Mouse (Mus musculus): ENCODE measurements at regions not wholly inside any gene's neighbourhood (a gene's known extent, or its start where the extent isn't known, plus 50 kb on each side); places are given as distances from the start of the nearest gene placed in this dataset.

DNA sequence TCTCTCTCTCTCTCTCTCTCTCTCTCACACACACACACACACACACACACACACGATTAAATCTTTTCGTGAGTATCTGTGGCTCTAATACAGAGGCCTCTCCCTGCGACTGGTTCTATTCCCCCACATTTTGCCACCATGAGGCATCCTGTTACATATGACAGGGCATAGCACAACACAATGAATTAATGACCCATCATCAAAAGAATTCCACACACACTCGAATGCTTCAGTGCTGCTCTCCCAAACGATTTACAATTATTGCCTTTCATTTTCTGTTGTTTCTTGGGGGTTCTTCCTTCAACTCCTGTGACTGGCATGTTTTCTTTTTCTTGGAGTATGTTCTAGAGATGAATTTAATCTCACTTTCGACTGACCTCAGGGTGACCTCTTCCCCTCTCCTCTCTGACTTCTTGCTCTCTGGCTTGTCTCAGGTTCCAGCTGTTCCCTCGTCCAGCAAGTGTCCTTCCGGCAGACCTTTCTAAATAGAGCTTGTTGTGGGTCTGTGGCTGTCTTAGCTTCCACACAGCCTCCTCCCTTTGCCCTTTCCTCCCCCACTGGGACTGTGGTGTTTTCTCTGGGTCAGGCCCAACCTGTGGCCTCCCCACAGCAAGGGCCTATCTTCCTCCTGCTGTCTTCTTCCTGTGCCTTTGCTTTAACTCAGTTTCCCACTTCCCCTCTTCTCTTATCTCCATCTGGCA, 124.1 kb upstream of the Ccdc122 start:
- Histone ChIP-seq H3K4me3 (ENCODE audit: insufficient read depth in 1 of 2, low read depth in 2 of 2, low read length in 2 of 2) (no peak overlapping the region), H3K36me3 (replicated peaks; ENCODE audit: control insufficient read depth, insufficient read depth, low read depth) (no peaks in the 10 kb centered on the region), H3K27me3 (ENCODE audit: control insufficient read depth, insufficient read depth, low read length) (no peaks in the 10 kb centered on the region), H3K9me3 (ENCODE audit: control insufficient read depth, low read length) (no peaks in the 10 kb centered on the region), H3K9ac (replicated peaks) (no peak overlapping the region), H3K4me2 (ENCODE audit: low read depth) (no peak overlapping the region), H3K4me1 (replicated peaks; ENCODE audit: control insufficient read depth in 2 of 2, insufficient read depth in 2 of 2, low read length in 1 of 2) (peaks cover 0 to 11% of the 10 kb centered on the region in 2 experiments; a peak in 2 of 4 replicates), H3K27ac (no peak overlapping the region)
- ATAC-seq (ENCODE audit: insufficient read depth) (no peak), DNase-seq (ENCODE audit: low read depth in 3 of 3, low spot score in 3 of 3) (no peak)
- no peak for TF ChIP-seq CTCF (IDR thresholded peaks at IDR 0.05; ENCODE audit: low read depth)
- TF ChIP-seq EP300 (IDR thresholded peaks at IDR 0.05; ENCODE audit: low read depth): no peak
- 17% methylated on average over 8 of the region's 8 CpGs for WGBS (ENCODE audit: insufficient replicate concordance)

DNA sequence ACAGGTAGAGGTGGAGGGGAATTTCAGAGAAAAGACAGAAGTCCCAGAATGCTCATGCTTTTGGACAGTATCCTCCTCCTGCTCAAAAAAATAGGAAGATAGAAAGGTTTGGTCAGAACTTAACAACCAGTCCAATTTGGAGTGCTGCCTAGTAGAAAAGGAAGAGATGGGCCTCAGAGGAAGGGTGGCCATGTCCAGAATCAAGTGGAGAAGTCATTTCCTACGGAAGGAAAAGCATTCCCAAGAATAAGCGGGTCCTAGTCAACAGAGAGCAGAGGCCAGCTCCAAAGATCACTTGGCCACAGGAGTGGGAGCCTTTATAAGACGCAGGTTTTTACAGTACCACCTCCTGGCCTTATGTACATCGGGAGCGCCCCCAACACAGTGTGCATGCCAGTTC, 125.3 kb upstream of the Ccdc122 start:
- H3K27ac ChIP-seq: no peak overlapping the region
- H3K9ac ChIP-seq (replicated peaks): no peak overlapping the region
- no peaks in the 10 kb centered on the region for H3K36me3 ChIP-seq (replicated peaks; ENCODE audit: control insufficient read depth, insufficient read depth, low read depth)
- ATAC-seq (ENCODE audit: insufficient read depth): no peak
- H3K4me3 ChIP-seq (ENCODE audit: insufficient read depth in 1 of 2, low read depth in 2 of 2, low read length in 2 of 2): no peak overlapping the region
- no peak overlapping the region for H3K4me2 ChIP-seq (ENCODE audit: low read depth)
- 71% methylated on average over 5 of the region's 5 CpGs for WGBS (ENCODE audit: insufficient replicate concordance)
- peaks cover 0 to 11% of the 10 kb centered on the region in 2 experiments; a peak in 2 of 4 replicates for H3K4me1 ChIP-seq (replicated peaks; ENCODE audit: control insufficient read depth in 2 of 2, insufficient read depth in 2 of 2, low read length in 1 of 2)
- H3K9me3 ChIP-seq (ENCODE audit: control insufficient read depth, low read length): no peaks in the 10 kb centered on the region
- H3K27me3 ChIP-seq (ENCODE audit: control insufficient read depth, insufficient read depth, low read length): no peaks in the 10 kb centered on the region
- TF ChIP-seq CTCF (IDR thresholded peaks at IDR 0.05; ENCODE audit: low read depth) (no peak), EP300 (IDR thresholded peaks at IDR 0.05; ENCODE audit: low read depth) (no peak)
- DNase-seq (ENCODE audit: low read depth in 3 of 3, low spot score in 3 of 3): no peak

DNA sequence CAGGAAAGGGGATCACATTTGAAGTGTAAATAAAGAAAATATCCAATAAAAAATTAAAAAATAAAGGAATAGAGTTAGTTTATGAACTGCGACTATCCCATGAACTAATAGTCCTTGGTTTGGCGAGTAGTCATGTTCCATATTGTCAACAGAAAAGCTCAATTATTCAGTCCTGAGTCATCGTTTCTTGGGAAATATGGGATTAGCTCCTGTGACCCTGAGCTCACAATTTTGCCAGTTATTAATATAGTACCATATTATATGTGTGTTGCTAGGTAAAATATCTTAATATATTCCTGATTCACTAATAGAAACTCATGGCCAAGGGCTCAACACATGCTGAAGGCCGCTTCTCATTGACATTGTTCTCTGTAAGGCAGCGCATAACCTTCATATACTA, 126.4 kb upstream of the Ccdc122 start:
- Histone ChIP-seq H3K27me3 (ENCODE audit: control insufficient read depth, insufficient read depth, low read length) (no peaks in the 10 kb centered on the region), H3K9me3 (ENCODE audit: control insufficient read depth, low read length) (no peaks in the 10 kb centered on the region), H3K9ac (replicated peaks) (no peak overlapping the region), H3K4me3 (ENCODE audit: insufficient read depth in 1 of 2, low read depth in 2 of 2, low read length in 2 of 2) (no peak overlapping the region), H3K36me3 (replicated peaks; ENCODE audit: control insufficient read depth, insufficient read depth, low read depth) (no peaks in the 10 kb centered on the region), H3K4me1 (replicated peaks; ENCODE audit: control insufficient read depth in 2 of 2, insufficient read depth in 2 of 2, low read length in 1 of 2) (peaks cover 0 to 11% of the 10 kb centered on the region in 2 experiments; a peak in 2 of 4 replicates), H3K27ac (no peak overlapping the region), H3K4me2 (ENCODE audit: low read depth) (no peak overlapping the region)
- TF ChIP-seq EP300 (IDR thresholded peaks at IDR 0.05; ENCODE audit: low read depth) (no peak), CTCF (IDR thresholded peaks at IDR 0.05; ENCODE audit: low read depth) (no peak)
- DNase-seq (ENCODE audit: low read depth in 3 of 3, low spot score in 3 of 3) (no peak), ATAC-seq (ENCODE audit: insufficient read depth) (no peak)
- 74% methylated on average over 5 of the region's 5 CpGs for WGBS (ENCODE audit: insufficient replicate concordance)

- TF ChIP-seq CTCF (IDR thresholded peaks at IDR 0.05; ENCODE audit: low read depth) (no peak), EP300 (IDR thresholded peaks at IDR 0.05; ENCODE audit: low read depth) (no peak)
- H3K9ac ChIP-seq (replicated peaks): no peak overlapping the region
- H3K27me3 ChIP-seq (ENCODE audit: control insufficient read depth, insufficient read depth, low read length): no peaks in the 10 kb centered on the region
- no peaks in the 10 kb centered on the region for H3K9me3 ChIP-seq (ENCODE audit: control insufficient read depth, low read length)
- H3K36me3 ChIP-seq (replicated peaks; ENCODE audit: control insufficient read depth, insufficient read depth, low read depth): no peaks in the 10 kb centered on the region
- DNase-seq (ENCODE audit: low read depth in 3 of 3, low spot score in 3 of 3) (no peak), ATAC-seq (ENCODE audit: insufficient read depth) (no peak)
- no peak overlapping the region for H3K4me2 ChIP-seq (ENCODE audit: low read depth)
- no peak overlapping the region for H3K4me3 ChIP-seq (ENCODE audit: insufficient read depth in 1 of 2, low read depth in 2 of 2, low read length in 2 of 2)
- no peak overlapping the region for H3K27ac ChIP-seq
- 26% methylated on average over 5 of the region's 5 CpGs for WGBS (ENCODE audit: insufficient replicate concordance)
- H3K4me1 ChIP-seq (replicated peaks; ENCODE audit: control insufficient read depth in 2 of 2, insufficient read depth in 2 of 2, low read length in 1 of 2): peaks cover 0 to 6% of the 10 kb centered on the region in 2 experiments; a peak in 1 of 4 replicates
Measured at GRCm38 (mm10) chr14:76907941-76908340, 128.6 kb upstream of the Ccdc122 start.

DNA sequence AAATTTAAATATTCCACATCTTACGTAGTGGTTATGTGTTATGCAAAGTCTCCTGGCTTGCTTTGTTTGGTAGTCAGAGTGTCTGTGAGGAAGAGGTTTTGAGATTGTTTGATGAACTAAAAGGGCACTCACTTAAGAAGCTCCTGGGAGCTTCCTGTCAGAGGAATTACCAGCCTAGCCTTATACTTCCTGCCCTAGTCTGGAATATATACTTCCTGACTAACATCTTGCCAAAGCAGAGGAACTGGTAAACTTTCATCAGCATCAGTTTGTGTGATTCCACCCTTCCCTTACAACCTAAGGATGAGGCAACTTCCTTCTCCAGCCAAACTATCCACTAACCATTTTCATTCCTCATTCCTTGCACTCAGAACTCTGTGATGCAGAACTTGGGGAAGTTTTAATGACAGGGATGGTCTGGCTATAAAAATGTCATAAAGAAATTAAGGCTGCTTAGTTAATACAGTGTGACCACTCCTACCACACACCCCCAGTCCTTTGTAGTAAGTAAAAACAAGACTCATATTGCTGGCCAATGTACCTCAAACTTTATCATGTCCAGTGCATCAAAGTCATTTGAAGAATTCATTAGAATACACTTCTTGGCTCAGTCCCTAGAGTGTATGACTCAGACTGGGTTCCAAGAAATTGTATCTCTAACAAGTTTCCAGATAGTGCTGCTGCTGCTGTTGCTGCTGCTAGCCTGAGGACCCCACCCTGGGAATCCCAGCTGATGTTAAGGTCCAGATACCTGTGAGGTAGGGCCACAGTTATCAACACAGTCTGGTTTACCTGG, 133.4 kb upstream of the Ccdc122 start:
- Histone ChIP-seq H3K9ac (replicated peaks) (no peak overlapping the region), H3K4me3 (ENCODE audit: insufficient read depth in 1 of 2, low read depth in 2 of 2, low read length in 2 of 2) (no peak overlapping the region), H3K36me3 (replicated peaks; ENCODE audit: control insufficient read depth, insufficient read depth, low read depth) (no peaks in the 10 kb centered on the region), H3K27me3 (ENCODE audit: control insufficient read depth, insufficient read depth, low read length) (no peaks in the 10 kb centered on the region), H3K4me1 (replicated peaks; ENCODE audit: control insufficient read depth in 2 of 2, insufficient read depth in 2 of 2, low read length in 1 of 2) (0 out of 4 replicates have a peak, but pooled peaks cover 0 to 2% of the 10 kb centered on the region in 2 experiments), H3K27ac (no peak overlapping the region), H3K9me3 (ENCODE audit: control insufficient read depth, low read length) (no peaks in the 10 kb centered on the region), H3K4me2 (ENCODE audit: low read depth) (no peak overlapping the region)
- no peak for TF ChIP-seq EP300 (IDR thresholded peaks at IDR 0.05; ENCODE audit: low read depth)
- ATAC-seq (ENCODE audit: insufficient read depth) (no peak), DNase-seq (ENCODE audit: low read depth in 3 of 3, low spot score in 3 of 3) (no peak)
- 85% methylated on average over 1 of the region's 1 CpGs for WGBS (ENCODE audit: insufficient replicate concordance)

Measured in liver, embryonic 14.5 days (tissue).